Mouse (Mus musculus) erythroblast, adult 5-6 weeks (primary cell): ENCODE results near the gene Faap100. TPM values are rescaled to one million over a fixed set of nuclear protein-coding genes. Genes with fewer than 3 reads are reported as not detected.
A peak's percentile ranks its signal among the peaks of the same experiment; 100 is the strongest.
"Not testable (repeated sequence)": the region's sequence is repeated elsewhere in the genome, so short reads cannot be mapped to it uniquely, and the experiment has no call there.

ENCODE experiments used
- ATAC-seq: replicated peaks from 2 replicates; pipeline ENCODE4 v1.8.0; 2016; ENCODE audit warnings: moderate number of reproducible peaks, mild to moderate bottlenecking, moderate TSS enrichment, inconsistent platforms; ENCODE audit not compliant: poor library complexity, low FRiP score, severe bottlenecking
- total RNA-seq, 2 experiments: library from RNA; stranded (forward) in 1 of 2; stranded (reverse) in 1 of 2; fragments of 150-400 nt in 1 of 2; fragments of 200-764, 138-1000 nt in 1 of 2; gene quantifications; 2 replicates each; pipeline versions ENCODE4 v1.2.3 to v1.2.4; 2015 to 2017; ENCODE audit warnings: low replicate concordance in 2 of 2

Faap100 gene
- total RNA-seq, 2 experiments from 2014 or later = 0.96 to 1.4 TPM

GRCm38 (mm10) chr11:120354304-120355276, 24.0 kb downstream of the Faap100 start:
- 0 out of 2 replicates have a peak, but pooled peaks have one; percentile 18 for ATAC-seq

- peak; percentile 86 for ATAC-seq
Observed at GRCm38 (mm10) chr11:120353500-120354303, 24.9 kb downstream of the Faap100 start.

GRCm38 (mm10) chr11:120352571-120353290, 25.8 kb downstream of the Faap100 start:
- no peak for ATAC-seq

- not testable (repeated sequence) for ATAC-seq
Observed at GRCm38 (mm10) chr11:120352093-120352350, 26.5 kb downstream of the Faap100 start.

GRCm38 (mm10) chr11:120351250-120352092, 27.1 kb downstream of the Faap100 start:
- ATAC-seq = no peak

GRCm38 (mm10) chr11:120350711-120351110, 27.9 kb downstream of the Faap100 start:
- ATAC-seq = no peak

GRCm38 (mm10) chr11:120349986-120350702, 28.4 kb downstream of the Faap100 start:
- no peak for ATAC-seq

GRCm38 (mm10) chr11:120349371-120349985, 29.1 kb downstream of the Faap100 start:
- no peak for ATAC-seq

GRCm38 (mm10) chr11:120348684-120349370, 29.7 kb downstream of the Faap100 start:
- ATAC-seq = no peak

- peak; percentile 49 for ATAC-seq
Observed at GRCm38 (mm10) chr11:120347791-120348683, 30.5 kb downstream of the Faap100 start, which contains the start of gene Actg1. Actg1 (minus strand) TSS chr11:120348542.

GRCm38 (mm10) chr11:120347301-120347700, 31.3 kb downstream of the Faap100 start:
- ATAC-seq = 0 out of 2 replicates have a peak, but pooled peaks have one; percentile 50

GRCm38 (mm10) chr11:120346383-120347034, 32.1 kb downstream of the Faap100 start:
- not testable (repeated sequence) for ATAC-seq

GRCm38 (mm10) chr11:120345067-120345681, 33.4 kb downstream of the Faap100 start:
- ATAC-seq = no peak

GRCm38 (mm10) chr11:120344310-120344920, 34.1 kb downstream of the Faap100 start:
- no peak for ATAC-seq
